Mouse (Mus musculus) lung, postnatal 0 days (tissue): Measurements from ENCODE around the gene Accs. TPM values are rescaled to one million over a fixed set of nuclear protein-coding genes. Genes with fewer than 3 reads are reported as not detected.

Experiments used
- ATAC-seq: fragments of 200-750 bp; cut with Nextera tagmentation; 2 replicates; pipeline ENCODE4 v1.8.0; 2017; ENCODE audit warnings: moderate library complexity
- DNase-seq: peaks from one replicate; pipeline ENCODE4 v3.0.0-alpha.2; 2016; ENCODE audit warnings: low spot score
- H3K27ac ChIP-seq: fragments of 300-500 bp; sonication (generic); 2 replicates; pipeline ENCODE4 v1.5.1; 2014; ENCODE audit warnings: antibody characterized with exemption, mild to moderate bottlenecking, low read length, mixed read lengths
- H3K27me3 ChIP-seq: fragments of 300-500 bp; sonication (generic); replicated peaks from 2 replicates; pipeline ENCODE4 v1.6.1; 2014; ENCODE audit warnings: low read length, mixed read lengths; ENCODE audit not compliant: insufficient read depth
- H3K36me3 ChIP-seq: fragments of 300-500 bp; sonication (generic); 2 replicates; pipeline ENCODE4 v1.6.1; 2014; ENCODE audit warnings: low read length, mixed read lengths; ENCODE audit not compliant: insufficient read depth
- H3K4me1 ChIP-seq: fragments of 300-500 bp; sonication (generic); 2 replicates; pipeline ENCODE4 v1.6.1; 2014; ENCODE audit warnings: antibody characterized with exemption, low read depth, low read length, mixed read lengths; ENCODE audit not compliant: insufficient read depth
- H3K4me2 ChIP-seq: fragments of 300-500 bp; sonication (generic); replicated peaks from 2 replicates; pipeline ENCODE4 v1.6.1; 2014; ENCODE audit warnings: low read depth, mild to moderate bottlenecking, low read length, moderate library complexity, mixed read lengths
- H3K4me3 ChIP-seq: fragments of 300-500 bp; sonication (generic); 2 replicates; pipeline ENCODE4 v1.5.1; 2014; ENCODE audit warnings: low read depth, low read length
- H3K9ac ChIP-seq: fragments of 300-500 bp; sonication (generic); replicated peaks from 2 replicates; pipeline ENCODE4 v1.6.1; 2014; ENCODE audit warnings: low read depth, mild to moderate bottlenecking
- H3K9me3 ChIP-seq: fragments of 300-500 bp; sonication (generic); 2 replicates; pipeline ENCODE4 v1.6.1; 2016; ENCODE audit warnings: low read length, mixed read lengths
- CTCF ChIP-seq: IDR thresholded peaks from 2 replicates; pipeline ENCODE4 v1.5.1; 2016; ENCODE audit warnings: antibody characterized with exemption, mild to moderate bottlenecking
- EP300 ChIP-seq: IDR thresholded peaks from 2 replicates; pipeline ENCODE4 v1.6.1; 2016; ENCODE audit warnings: antibody characterized with exemption, mild to moderate bottlenecking, control low read depth
- WGBS: fragments of 180-500 bp; shearing (Covaris S2); extraction: QIAGEN DNeasy Blood & Tissue Kit; methylation state at CpG from one replicate; pipeline ENCODE4 v1.1.7; 2014; 5-methylcytosine and 5-hydroxymethylcytosine counted together
- polyA plus RNA-seq: library from polyadenylated mRNA; unstranded; fragments of >200 nt; fragmentation: Nextera tagmentation; extraction: Ambion mirVana; gene quantifications from 2 replicates; pipeline ENCODE4 v1.2.1, GENCODE M21; 2015

Gene Accs
- polyA plus RNA-seq, 1 experiment from 2014 or later, result 6.0 TPM

GRCm38 (mm10) chr2:93786175-93786574 is 63.6 kb downstream of the Accs start:
- DNase-seq (peak; percentile 94), ATAC-seq (peak; percentile 56)
- Histone ChIP-seq H3K4me3 (no peak overlapping the region), H3K9me3 (no peaks in the 10 kb centered on the region), H3K4me2 (no peak overlapping the region), H3K9ac (no peak overlapping the region), H3K4me1 (no peaks in the 10 kb centered on the region), H3K36me3 (0 out of 2 replicates have a peak, but pooled peaks cover 4% of the 10 kb centered on the region), H3K27me3 (no peaks in the 10 kb centered on the region), H3K27ac (no peak overlapping the region)
- 54% methylated on average over 4 of the region's 4 CpGs for WGBS
- TF ChIP-seq EP300, result no peak
- peak; percentile 85 for TF ChIP-seq CTCF

GRCm38 (mm10) chr2:93785432-93785798 is 64.3 kb downstream of the Accs start:
- WGBS, result 75% methylated on average over 2 of the region's 2 CpGs
- H3K4me2 ChIP-seq, result no peak overlapping the region
- no peak overlapping the region for H3K27ac ChIP-seq
- no peak for ATAC-seq
- no peak overlapping the region for H3K4me3 ChIP-seq
- no peaks in the 10 kb centered on the region for H3K27me3 ChIP-seq
- H3K4me1 ChIP-seq, result no peaks in the 10 kb centered on the region
- H3K9ac ChIP-seq, result no peak overlapping the region
- H3K9me3 ChIP-seq, result no peaks in the 10 kb centered on the region
- 0 out of 2 replicates have a peak, but pooled peaks cover 4% of the 10 kb centered on the region for H3K36me3 ChIP-seq
- DNase-seq, result no peak
- TF ChIP-seq EP300, result no peak
- TF ChIP-seq CTCF, result no peak

GRCm38 (mm10) chr2:93784721-93785431 is 64.9 kb downstream of the Accs start:
- H3K4me2 ChIP-seq, result no peak overlapping the region
- WGBS, result 64% methylated on average over 12 of the region's 12 CpGs
- H3K27me3 ChIP-seq, result no peaks in the 10 kb centered on the region
- 0 out of 2 replicates have a peak, but pooled peaks cover 4% of the 10 kb centered on the region for H3K36me3 ChIP-seq
- H3K27ac ChIP-seq, result no peak overlapping the region
- DNase-seq (no peak), ATAC-seq (no peak)
- H3K4me1 ChIP-seq, result no peaks in the 10 kb centered on the region
- no peak overlapping the region for H3K4me3 ChIP-seq
- no peak for TF ChIP-seq CTCF
- no peak for TF ChIP-seq EP300
- H3K9me3 ChIP-seq, result no peaks in the 10 kb centered on the region
- no peak overlapping the region for H3K9ac ChIP-seq

GRCm38 (mm10) chr2:93783926-93784539 is 65.7 kb downstream of the Accs start:
- no peak overlapping the region for H3K27ac ChIP-seq
- no peaks in the 10 kb centered on the region for H3K27me3 ChIP-seq
- no peak overlapping the region for H3K4me3 ChIP-seq
- DNase-seq, result no peak
- WGBS, result 81% methylated on average over 9 of the region's 9 CpGs
- ATAC-seq, result no peak
- no peaks in the 10 kb centered on the region for H3K9me3 ChIP-seq
- H3K4me2 ChIP-seq, result no peak overlapping the region
- H3K9ac ChIP-seq, result no peak overlapping the region
- H3K4me1 ChIP-seq, result peaks cover 4% of the 10 kb centered on the region; the same call in 1 of the 2 replicates
- 0 out of 2 replicates have a peak, but pooled peaks cover 4% of the 10 kb centered on the region for H3K36me3 ChIP-seq
- TF ChIP-seq EP300, result no peak

Other genes with a start within 250 kb of the Accs start
- 0.04 TPM in 1 of 2 replicates, not detected in the other for gene Alx4, start 207.6 kb downstream of the Accs start, polyA plus RNA-seq
- 69.6 and 76.6 TPM in 2 replicates for gene Ext2, start 27.4 kb downstream of the Accs start, polyA plus RNA-seq
- gene Accsl, start 19.2 kb upstream of the Accs start, polyA plus RNA-seq, result not detected in 2 replicates
- 62.6 and 64.6 TPM in 2 replicates for gene Gm13889, start 107.3 kb upstream of the Accs start, polyA plus RNA-seq
- gene Gm27027, start 146.4 kb upstream of the Accs start, polyA plus RNA-seq, result not detected in 2 replicates
- 46.1 and 59.9 TPM in 2 replicates for gene Alkbh3, start 160.9 kb upstream of the Accs start, polyA plus RNA-seq